Mouse (Mus musculus): ENCODE data around the gene Tm9sf1.

The Tm9sf1 gene

GRCm38 (mm10) chr14:55643060-55643907 lies at the start of gene Tm9sf1:
Gene Tm9sf1 (minus strand): TSS chr14:55643806.
- in situ Hi-C loops (cut with MseI, MboI), result no loop called here

GRCm38 (mm10) chr14:55689433-55689832 lies 45.8 kb upstream of the Tm9sf1 start:
- in situ Hi-C loops (cut with MseI, MboI), result no loop called here

- in situ Hi-C loops (cut with MseI, MboI), result loop anchor here (5.0 kb wide), 1 partner anchor 60 kb away; no protein-coding TSS in a partner anchor
Observed at GRCm38 (mm10) chr14:55682118-55682493, 38.5 kb upstream of the Tm9sf1 start.

- in situ Hi-C loops (cut with MseI, MboI), result loop anchor here (5.0 kb wide), 1 partner anchor 61 kb away; no protein-coding TSS in a partner anchor
Observed at GRCm38 (mm10) chr14:55681160-55682117, 37.8 kb upstream of the Tm9sf1 start, which contains the start of gene Tinf2. Gene Tinf2 (minus strand): TSS chr14:55681820.

- in situ Hi-C loops (cut with MseI, MboI), result no loop called here
Observed at GRCm38 (mm10) chr14:55677615-55678014, 34.0 kb upstream of the Tm9sf1 start.

GRCm38 (mm10) chr14:55672741-55673060 lies 29.1 kb upstream of the Tm9sf1 start:
- in situ Hi-C loops (cut with MseI, MboI), result no loop called here

GRCm38 (mm10) chr14:55671833-55672740 lies 28.5 kb upstream of the Tm9sf1 start, which contains the start of the genes Gmpr2 and Nedd8:
Gene Gmpr2 (plus strand): TSS chr14:55671941.
Gene Nedd8 (minus strand): TSS chr14:55672124.
- in situ Hi-C loops (cut with MseI, MboI), result no loop called here

GRCm38 (mm10) chr14:55671486-55671832 lies 27.9 kb upstream of the Tm9sf1 start:
- in situ Hi-C loops (cut with MseI, MboI), result no loop called here

- in situ Hi-C loops (cut with MseI, MboI), result no loop called here
Observed at GRCm38 (mm10) chr14:55660636-55661035, 17.0 kb upstream of the Tm9sf1 start.

- in situ Hi-C loops (cut with MseI, MboI), result no loop called here
Observed at GRCm38 (mm10) chr14:55659960-55660573, 16.5 kb upstream of the Tm9sf1 start, which contains the start of gene Mdp1. Gene Mdp1 (minus strand): TSS chr14:55660508.

GRCm38 (mm10) chr14:55658011-55658410 lies 14.4 kb upstream of the Tm9sf1 start:
- in situ Hi-C loops (cut with MseI, MboI), result no loop called here

- in situ Hi-C loops (cut with MseI, MboI), result no loop called here
Observed at GRCm38 (mm10) chr14:55656935-55657334, 13.3 kb upstream of the Tm9sf1 start.

GRCm38 (mm10) chr14:55651528-55651927 lies 7.9 kb upstream of the Tm9sf1 start:
- in situ Hi-C loops (cut with MseI, MboI), result no loop called here

GRCm38 (mm10) chr14:55649884-55650283 lies 6.3 kb upstream of the Tm9sf1 start, which contains the start of gene Tssk4:
Gene Tssk4 (plus strand): TSS chr14:55650184.
- in situ Hi-C loops (cut with MseI, MboI), result no loop called here

- in situ Hi-C loops (cut with MseI, MboI), result no loop called here
Observed at GRCm38 (mm10) chr14:55644261-55644888, 769 bp upstream of the Tm9sf1 start.

- in situ Hi-C loops (cut with MseI, MboI), result no loop called here
Observed at GRCm38 (mm10) chr14:55642679-55643059, 937 bp downstream of the Tm9sf1 start.

GRCm38 (mm10) chr14:55641291-55641690 lies 2.3 kb downstream of the Tm9sf1 start:
- in situ Hi-C loops (cut with MseI, MboI), result no loop called here

GRCm38 (mm10) chr14:55640816-55641215 lies 2.8 kb downstream of the Tm9sf1 start:
- in situ Hi-C loops (cut with MseI, MboI), result no loop called here

GRCm38 (mm10) chr14:55637795-55638194 lies 5.8 kb downstream of the Tm9sf1 start, which contains the start of gene Gm49378:
Gene Gm49378 (minus strand): TSS chr14:55637895.
- in situ Hi-C loops (cut with MseI, MboI), result no loop called here

GRCm38 (mm10) chr14:55635523-55636007 lies 8.0 kb downstream of the Tm9sf1 start, which contains the start of gene Ipo4:
Gene Ipo4 (minus strand): TSS chr14:55635957.
- in situ Hi-C loops (cut with MseI, MboI), result no loop called here
